Mouse (Mus musculus) adrenal gland, adult 2 months (tissue): ENCODE measurements around the gene Gpr37l1. TPM values are rescaled to one million over a fixed set of nuclear protein-coding genes. Genes with fewer than 3 reads are reported as not detected.

Source experiments
- DNase-seq: peaks from one replicate; pipeline ENCODE4 v3.0.0; 2021
- polyA plus RNA-seq: library from polyadenylated mRNA; depleted of rRNA; stranded (reverse); fragments of >200 nt; gene quantifications from 2 replicates; pipeline ENCODE4 v1.2.3, GENCODE M21; 2012
- total RNA-seq, 2 experiments: library from RNA; stranded (reverse); gene quantifications; 2 replicates each; pipeline ENCODE4 v1.2.3; 2021

Gene Gpr37l1
- total and polyA plus RNA-seq, 3 experiments = 0.61 to 2.3 (median 2.2) TPM

DNA sequence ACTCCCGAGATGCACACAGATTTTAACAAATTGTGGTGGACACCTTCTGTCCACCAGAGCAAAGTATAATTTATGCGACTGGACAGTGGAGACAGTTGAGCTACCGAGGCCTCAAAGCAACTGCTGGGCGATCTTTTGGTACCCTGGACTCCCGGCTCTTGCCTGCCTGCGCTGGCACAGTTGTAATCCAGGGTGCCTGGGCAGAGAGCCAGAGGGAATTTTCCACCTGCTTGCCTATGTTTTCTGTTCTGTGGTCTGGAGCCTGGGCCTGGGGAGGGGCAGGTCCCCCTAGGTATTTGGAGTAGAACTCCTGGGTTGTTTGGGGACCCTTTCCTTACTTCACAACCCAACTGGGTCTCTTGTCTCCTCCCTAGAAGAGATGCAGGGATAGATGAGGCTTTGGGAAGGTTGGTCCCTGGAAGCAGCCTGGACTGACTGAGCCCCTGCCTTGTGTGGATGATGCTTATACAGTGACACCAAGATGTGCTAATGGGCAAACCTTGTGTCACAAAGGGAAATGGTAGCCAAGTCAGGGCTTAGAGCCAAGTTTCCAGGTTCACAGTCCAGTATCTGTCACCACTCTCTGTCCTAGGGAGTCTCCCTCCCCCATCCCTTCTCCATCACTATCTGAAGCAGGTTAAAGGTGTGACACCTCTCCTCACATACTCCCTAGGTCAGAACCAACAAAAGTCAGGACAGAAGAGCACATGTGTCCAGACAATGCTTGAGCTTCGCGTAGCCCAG, 14.6 kb upstream of the Gpr37l1 start:
- peak; percentile 63 for DNase-seq

DNA sequence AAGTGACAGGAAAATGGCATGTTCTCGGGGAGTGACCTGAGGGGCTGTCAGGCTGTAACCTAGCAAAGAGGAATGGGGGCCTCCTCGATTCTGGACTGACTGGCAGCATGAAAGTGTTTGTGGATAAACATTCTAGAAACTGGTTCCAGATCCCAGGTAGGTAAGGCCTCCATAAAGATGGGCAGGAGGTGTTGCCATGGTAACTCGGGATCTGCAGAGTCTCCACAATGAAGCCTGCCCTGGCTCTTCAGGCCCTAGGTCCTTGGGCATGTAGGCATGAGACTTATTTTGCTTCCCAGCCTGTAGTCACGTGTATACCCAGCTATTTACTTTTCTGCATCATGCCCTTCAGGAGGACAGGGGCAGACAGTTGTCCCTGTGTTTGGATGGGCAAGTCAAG, 13.8 kb upstream of the Gpr37l1 start:
- no peak for DNase-seq

DNA sequence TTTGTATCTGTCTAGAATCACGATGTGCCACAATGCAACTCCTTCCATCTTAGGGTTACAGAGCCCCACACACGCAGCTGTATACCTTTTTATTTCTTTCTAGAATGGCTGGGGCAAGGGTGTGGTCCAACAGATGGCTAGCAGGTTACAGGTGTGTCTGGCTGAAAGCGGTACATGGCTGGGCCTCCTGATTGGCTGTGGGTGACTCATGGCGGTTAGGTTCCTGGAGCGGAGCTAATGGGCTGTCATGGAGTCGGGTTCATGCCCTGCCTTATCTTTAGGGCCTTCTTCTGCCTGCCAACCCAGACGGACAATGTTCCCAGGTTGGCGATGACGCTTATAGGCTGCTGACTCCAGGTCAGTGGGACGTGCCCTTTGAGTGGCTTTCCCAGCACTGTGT, 13.3 kb upstream of the Gpr37l1 start:
- DNase-seq = no peak

DNA sequence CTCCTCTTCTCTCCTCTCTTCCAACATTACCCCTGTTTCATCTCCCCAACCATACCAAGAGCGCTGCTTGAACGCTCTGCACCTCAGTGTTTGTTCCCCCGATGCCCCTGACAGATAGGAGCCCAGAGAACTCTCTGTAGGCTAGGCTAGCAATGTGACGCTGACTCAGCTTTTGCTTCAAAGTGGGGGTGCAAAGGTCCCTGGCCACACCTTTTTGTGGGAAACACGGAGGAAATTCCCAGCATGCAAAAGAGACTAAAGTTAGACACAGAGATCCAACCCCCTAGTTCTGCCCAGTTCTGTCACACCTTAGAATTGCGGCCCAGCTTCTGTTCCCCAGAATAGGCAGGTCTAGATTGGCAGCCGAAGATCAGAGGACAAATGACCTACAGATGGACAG, 11.4 kb upstream of the Gpr37l1 start:
- DNase-seq = no peak

DNA sequence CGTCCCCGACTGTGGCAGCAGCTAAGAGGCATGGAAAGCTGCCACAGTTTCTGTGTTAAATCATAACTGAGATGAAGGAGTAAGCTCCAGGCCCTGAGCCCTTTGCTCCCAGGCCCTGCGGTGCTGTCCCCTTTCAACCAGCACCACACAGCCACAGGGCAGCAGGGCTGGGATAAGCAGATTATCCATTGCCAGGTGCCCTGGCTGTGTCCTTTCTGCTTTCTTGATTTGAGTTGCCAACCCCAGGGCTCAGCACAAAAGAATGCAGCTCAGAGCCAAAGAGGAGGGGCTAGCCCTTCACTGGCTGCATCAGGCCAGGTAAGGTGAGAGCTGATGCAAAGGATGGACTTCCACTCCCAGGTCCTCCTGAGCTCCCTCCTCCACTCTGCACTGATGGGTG, 10.2 kb upstream of the Gpr37l1 start:
- DNase-seq = no peak

DNA sequence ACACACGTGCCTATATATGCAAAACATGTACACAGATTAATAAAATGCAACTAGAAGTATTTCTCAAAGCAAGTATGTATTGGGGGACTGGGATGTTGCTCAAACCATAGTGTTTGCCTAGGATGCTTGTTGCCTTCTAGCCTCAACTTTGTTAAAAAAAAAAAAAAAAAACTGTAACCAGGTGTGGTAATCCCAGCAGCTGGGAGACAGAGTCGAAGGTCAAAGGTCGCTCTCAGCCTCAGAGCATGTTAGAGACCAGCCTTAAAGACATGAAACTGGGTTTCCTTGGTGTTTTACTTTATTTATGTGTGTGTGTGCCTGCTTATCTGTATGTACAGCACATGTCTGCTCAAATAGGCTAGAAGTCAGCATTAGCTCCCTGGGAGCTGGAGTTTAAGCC, 7.7 kb upstream of the Gpr37l1 start:
- DNase-seq = no peak

DNA sequence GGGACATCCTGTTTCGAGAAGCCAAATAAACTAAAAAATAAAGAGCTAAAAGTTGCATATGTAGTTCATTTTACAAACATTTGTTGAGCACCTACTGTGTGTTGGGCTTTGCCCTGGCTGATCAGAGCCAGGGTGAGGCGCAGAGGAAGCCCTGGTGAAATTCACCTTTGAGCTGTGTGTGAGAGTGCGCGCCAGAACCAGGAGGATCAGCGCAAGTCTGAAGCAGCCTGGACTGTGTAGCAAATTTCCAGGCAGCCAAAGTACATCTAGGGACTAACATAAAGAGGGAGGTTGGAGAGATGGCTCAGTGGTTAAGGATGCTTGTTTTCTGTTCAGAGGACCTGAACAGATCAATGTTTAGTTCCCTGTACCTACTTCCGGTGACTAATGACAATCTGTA, 5.8 kb upstream of the Gpr37l1 start:
- no peak for DNase-seq

DNA sequence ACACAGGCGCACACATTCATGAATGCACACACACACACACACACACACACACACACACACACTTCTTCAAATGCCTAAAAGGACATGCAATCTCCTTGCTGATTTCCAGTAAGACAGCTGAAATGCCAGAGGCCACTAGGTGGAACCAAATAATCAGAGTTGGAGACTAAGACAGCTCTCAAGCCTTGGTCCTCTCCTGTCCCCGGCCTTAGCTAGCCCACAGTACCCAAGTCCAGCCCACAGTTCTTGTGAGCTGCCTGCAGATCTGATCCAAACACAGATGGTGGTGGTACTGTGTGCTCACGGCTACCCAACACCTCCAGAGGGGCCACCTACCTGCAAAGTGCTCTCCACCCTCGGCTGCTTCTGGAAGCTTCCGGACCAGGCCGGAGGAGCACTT, 4.5 kb upstream of the Gpr37l1 start:
- peak; percentile 77 for DNase-seq

DNA sequence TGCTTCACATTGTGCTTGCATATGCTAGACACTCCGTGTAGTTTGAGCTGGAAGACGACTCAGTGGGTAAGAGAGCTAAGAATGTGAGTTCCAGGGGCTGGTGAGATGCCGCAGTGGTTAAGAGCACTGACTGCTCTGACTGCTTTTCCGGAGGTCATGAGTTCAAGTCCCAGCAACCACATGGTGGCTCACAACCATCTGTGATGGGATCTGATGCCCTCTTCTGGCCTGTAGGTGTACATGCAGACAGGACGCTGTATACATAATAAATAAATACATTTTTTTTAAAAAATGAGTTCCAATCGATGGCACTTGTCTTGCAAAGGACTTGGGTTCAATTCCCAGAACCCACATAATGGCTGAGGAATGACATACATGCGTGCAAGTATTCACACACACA, 3.7 kb upstream of the Gpr37l1 start:
- no peak for DNase-seq

DNA sequence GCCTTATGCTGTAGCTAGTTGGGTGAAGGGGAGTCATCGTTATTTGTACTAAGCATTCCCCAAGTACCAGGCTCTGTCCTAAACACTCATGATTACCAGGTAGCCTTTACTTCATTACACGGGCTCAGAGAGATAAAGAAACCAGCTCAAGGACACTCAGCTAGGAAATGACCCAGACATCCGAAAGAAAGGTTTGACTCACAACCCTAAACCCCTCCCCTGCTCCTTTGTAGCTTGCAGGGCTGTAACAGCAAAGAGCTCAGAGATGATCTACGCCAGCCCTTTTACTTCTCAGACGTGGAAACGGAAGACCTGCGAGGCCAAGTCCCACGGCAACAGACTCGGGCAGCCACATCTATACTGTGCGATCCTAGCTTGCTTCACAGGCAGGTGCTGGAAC, 2.8 kb upstream of the Gpr37l1 start:
- peak; percentile 75 for DNase-seq

DNA sequence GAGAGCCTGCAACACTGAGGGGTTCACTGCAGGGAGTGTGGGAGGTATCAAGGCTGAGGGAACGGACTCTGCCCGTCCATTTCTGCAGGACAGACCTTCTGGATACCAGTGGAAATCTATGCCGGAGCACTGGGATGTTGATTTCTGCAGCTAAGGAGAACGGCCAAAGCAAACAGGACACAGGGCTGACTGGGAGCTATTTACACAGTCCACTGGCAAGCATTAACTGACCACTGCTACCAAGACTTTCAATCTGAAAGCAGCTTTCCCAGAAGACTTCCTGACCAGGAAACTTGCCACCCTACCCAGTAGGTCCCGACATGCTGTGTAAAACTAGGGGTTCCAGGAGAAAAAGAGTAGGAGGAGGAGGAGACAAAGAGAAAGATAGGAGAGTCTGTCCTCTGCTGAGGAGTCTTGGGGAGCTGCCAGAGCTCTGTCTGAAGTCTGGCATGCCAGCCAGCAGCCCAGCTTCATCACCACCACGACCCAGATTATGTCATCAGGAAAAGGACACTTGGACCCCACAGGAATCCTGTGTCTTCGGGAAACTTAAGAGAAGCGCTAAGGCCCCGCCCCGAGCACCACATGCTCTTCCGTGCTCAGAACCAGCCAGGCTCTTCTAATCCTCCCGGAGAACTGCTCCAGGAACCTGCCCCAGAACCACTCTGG, 2.2 kb upstream of the Gpr37l1 start:
- peak; percentile 77 for DNase-seq

DNA sequence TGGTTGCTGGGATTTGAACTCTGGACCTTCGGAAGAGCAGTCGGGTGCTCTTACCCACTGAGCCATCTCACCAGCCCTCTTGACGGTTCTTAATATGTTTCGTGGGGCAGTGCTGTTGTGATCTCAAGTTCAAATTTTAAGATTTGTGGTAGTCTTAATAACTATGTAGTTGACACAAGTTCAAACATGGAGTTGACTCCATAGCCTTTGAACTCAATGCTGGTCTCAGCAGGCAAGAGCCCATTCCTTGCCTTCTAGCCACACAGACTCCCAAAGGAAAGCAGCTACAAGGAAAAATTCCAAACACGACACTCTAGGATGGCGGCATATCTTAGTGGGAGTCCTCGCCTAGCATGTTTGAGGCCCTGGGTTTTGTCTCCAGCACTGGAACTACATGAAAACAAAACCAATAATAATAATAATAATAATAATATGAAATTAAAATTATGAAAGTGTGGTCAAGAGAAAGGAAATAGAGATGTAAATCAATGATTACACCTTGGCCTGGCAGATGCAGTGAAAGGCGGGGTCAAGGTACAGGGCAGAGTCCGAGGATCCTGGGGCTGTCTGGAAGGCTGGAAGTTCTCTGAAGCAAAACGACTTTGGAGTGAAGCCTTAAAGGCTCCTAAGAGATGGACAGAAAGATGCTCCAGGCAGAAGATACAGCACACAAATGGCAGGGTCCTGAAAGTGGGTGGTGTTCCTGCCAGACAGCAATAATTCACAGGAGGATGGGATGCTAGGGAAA, 1.1 kb upstream of the Gpr37l1 start:
- DNase-seq = no peak

DNA sequence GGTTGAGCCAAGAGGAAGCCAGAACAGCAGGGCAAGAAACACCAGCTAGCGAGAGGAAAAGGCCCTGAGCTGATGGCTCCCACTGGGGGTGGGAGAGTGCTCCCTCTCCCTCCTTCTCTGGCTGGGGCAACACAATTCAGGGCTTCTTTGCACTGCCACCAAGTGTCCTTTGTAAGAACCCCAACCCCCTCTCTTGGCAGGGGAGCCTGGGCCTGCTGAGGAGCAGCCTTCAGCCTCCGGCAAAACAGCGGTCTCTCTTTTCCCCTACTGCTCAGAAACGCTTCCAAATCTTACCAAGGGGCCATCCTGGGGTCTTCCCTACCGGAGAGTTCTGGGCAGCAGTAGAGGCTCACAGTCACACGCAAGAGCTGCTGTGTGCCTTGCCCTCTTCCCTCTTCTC, 4.8 kb downstream of the Gpr37l1 start:
- no peak for DNase-seq

DNA sequence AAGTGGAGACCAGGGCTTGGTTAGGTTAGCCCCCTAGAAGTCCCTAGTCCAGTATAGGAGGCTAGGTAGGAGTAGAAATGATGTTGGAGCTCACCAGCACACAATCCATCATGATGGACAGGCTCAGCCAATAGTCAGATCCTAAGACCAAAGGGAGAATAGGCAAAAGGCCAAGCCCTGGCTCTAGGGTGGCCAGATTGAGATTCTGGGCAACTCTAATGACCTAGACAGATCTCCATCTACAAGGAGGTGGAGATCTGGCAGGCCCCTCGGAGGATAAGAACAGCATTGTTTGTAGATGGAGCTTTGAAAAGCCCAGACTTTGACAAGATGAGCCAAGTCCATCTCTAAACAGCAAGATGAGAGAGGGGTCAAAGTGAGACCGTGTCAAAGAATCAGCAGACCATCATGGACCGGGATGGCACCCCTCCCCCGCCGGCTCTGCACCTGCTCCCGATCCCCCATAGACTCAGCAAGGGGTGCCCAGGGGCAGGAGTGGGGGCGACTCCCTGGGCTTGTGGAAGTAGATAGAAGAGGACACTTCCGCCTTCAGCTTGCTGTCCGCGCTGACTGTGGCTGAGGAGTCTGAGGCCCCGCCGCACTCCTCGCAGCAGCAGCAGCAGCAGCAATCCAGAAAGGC, 7.0 kb downstream of the Gpr37l1 start:
- DNase-seq = no peak

DNA sequence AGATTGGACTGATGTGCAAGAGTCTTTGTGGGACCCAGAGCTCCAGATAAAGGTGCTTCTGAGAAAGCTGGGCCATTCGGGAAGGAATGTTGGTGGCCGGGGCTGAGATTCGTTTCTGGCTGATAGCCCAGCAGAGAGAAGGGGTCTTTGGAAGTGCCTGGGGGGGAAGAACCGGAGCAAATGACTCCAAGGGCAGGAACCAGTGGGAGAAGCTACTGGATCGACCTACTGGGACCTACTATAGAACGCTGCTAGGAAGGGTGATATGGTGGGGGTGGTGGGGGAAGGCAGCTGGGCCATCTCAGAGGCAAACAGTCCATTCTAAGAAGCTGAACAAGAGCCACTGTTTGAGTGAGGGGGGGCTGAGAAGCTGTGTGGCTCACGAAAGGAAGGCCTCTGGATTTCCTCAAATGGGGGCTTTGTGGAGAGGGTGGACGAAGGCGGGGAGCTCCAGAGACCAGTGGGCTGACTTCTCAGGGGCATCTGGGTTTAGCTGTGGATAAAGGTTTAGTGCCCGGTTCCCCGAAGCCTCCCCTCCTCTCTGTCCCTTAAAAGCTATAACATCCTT, 7.8 kb downstream of the Gpr37l1 start:
- no peak for DNase-seq

DNA sequence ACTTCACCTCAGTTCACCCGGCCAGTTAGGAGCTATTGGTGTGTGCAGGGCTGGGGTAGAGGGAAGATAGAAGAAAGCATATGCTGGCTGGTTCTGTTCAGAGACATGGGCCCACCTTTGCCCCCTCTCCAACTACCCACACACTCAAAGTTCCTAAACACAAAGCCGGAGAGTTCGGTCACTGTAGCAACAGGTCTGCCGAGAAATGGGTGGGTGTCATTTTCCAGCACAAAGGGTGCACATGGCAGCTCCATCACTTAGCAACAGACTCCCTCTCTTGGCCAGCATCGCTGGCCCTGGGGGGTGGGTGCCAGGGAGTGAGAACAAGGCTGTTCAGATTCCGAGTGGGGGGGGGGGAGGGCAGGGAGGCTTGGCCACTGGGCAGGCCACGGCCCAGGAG, 8.4 kb downstream of the Gpr37l1 start:
- DNase-seq = no peak

DNA sequence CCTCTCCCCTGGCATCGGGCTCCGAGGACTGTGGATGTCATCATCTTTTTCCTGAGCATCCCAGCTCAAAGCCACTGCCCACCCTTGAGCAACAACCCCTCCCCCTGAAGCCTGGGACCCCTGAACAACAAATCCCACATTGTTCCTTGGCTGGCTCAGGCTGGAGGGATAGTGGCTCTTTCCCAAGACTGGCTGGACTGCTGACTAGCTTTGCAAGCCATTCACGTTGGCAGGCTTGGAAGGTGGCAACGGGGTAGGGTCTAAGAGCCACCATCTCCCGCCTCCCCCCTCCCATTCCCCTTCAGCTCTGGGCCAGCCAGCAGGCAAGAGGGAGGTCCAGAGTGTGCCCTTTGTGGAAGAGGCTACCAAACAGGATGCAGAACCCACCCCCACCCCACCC, 8.8 kb downstream of the Gpr37l1 start:
- no peak for DNase-seq

DNA sequence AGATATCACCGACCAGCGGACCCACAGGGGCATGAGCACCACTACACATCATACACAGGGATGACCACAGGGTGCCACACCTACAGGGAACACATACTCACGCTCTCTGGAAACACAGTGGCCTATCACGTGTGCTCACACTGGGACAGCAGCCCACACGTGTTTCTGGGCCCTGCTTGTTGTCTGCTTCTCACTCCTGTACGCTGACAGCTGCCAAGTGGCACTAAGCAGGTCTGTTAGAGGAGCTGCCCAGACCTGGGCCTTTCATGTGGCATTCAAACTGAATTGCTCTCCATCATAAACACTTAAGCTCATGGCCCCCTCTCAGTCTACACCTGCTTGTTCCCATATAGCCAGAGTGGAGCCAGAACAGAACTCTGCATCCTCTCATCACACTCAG, 11.2 kb downstream of the Gpr37l1 start:
- DNase-seq = no peak

DNA sequence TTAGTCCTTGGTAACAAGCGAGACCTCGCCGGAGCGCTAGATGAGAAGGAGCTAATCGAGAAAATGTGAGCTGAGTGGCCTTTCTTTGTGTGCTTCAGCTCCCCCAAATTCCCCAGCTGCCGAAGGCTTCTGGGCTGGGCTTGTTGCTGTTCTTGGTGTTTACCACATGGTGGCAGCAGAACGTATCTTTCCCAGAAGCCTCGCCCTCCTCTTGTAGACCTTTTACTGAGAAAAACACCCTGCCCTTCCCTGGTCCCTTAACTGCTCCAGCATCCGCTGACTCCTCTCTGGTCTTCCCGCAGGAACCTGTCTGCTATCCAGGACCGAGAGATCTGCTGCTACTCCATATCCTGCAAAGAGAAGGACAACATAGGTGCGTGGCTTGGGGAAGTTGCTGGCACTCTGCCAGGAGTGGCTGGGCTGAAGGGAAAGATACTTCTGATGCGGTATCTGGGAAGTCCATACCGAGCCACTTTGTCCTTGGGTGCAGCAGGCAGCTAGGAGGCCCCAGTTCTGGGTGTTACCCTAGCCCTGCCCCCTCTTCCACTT, 13.0 kb downstream of the Gpr37l1 start:
- peak; percentile 76 for DNase-seq

DNA sequence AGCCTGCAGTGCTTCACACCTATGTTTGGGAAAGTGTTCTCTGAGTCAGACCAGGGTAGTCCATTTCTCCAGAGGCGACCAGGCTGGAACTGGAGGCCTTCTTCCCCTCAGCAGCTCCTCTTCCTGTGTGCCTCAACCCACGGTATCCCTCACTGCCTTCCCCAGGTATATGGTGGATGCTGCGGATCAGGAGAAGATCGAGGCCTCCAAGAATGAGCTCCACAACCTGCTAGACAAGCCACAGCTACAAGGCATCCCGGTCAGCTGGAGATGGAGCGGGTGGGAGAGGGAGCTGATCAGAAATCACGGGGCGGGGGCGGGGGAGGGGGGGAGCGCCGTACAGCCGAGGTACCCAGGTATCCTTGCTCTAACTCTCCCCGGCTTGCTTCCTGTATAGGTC, 13.5 kb downstream of the Gpr37l1 start:
- DNase-seq = no peak

DNA sequence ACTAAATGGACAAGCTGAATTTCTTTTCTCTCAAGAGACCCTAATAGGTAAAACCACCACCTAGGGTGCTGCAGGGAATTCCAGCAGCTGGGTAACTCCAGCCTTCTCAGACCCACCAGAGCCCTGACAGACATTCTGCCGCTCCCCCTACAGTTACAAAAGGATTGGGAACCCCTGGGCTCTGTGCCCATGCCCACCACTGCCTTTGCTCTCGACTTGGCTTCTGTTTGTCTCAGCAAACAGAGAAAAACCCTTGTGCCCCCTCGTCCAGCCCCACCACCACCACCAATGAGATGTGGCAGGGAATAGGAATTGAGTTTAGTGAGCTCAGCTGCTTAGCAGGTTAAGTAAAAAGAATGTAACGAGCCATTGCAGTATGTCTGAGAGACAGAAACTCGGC, 18.5 kb downstream of the Gpr37l1 start:
- no peak for DNase-seq

DNA sequence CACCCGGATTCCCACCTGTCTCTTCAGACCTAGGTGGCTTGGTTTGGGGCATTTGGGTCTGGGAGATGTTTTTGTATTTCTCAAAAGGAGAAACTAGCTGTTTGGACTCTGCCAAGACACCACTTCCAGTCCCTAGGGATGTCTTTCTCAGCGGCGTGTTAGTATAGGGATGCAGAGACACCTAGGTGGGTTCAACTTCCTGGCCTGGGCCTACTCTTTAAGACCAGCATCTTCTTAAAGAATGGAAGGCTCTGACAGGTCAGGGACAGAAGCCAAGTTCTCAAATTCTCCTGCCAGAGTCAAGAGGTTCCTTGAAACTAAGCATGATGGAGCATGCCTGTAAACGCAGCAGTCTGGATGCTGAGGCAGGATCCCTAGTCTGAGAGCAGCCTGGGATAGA, 19.0 kb downstream of the Gpr37l1 start:
- no peak for DNase-seq
